Mouse (Mus musculus) gastrocnemius, postnatal 10 days (tissue): ENCODE measurements around the gene L2hgdh. TPM values are rescaled to one million over a fixed set of nuclear protein-coding genes. Genes with fewer than 3 reads are reported as not detected.

Experiments used
- DNase-seq: peaks from one replicate; pipeline ENCODE4 v3.0.0; 2021; ENCODE audit warnings: mixed read lengths
- total RNA-seq, 2 experiments: library from RNA; stranded (reverse); gene quantifications; 2 replicates each; pipeline ENCODE4 v1.2.3; 2021

L2hgdh gene
- total RNA-seq, 2 experiments from 2014 or later: 31.1 to 32.6 TPM

DNA sequence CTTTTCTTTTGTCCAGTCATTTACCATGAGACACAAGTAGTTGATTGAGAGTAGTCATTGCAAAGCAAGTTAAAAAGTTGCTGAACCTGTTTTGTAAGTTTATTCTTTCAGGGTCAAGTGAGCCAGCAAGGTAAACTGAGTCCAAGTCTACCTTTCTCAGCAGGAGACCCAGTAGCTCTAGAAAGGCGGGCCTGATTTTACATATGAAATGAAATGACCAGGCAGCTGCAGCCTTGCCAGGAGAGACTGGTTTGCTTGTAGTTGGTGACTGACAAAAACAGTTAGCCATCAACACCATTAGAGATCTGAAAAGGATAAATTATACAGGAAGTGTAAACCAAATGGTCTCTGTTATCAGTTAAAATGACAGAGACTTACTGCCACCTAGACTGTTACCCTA, 5.6 kb upstream of the L2hgdh start:
- no peak for DNase-seq

DNA sequence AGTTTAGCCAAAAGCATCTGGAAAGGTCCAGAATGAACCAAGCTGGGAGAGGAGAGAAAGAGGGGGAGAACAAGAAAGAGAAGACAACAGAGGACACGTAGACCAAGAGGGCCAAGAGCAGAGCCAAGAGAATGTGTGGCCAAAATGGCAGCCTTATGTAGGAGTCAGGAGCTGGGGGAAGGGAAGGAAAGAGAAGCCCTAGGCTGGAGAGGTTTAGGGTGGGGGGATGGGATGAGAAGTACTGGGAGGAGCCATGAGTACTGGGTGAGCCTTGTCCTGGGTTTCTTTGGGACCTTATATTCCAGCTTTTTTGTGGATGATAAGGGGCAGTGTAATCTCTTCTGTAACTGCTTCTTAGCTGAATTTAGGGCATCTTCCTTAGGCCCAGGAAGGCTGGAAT, 4.6 kb upstream of the L2hgdh start:
- DNase-seq: no peak

DNA sequence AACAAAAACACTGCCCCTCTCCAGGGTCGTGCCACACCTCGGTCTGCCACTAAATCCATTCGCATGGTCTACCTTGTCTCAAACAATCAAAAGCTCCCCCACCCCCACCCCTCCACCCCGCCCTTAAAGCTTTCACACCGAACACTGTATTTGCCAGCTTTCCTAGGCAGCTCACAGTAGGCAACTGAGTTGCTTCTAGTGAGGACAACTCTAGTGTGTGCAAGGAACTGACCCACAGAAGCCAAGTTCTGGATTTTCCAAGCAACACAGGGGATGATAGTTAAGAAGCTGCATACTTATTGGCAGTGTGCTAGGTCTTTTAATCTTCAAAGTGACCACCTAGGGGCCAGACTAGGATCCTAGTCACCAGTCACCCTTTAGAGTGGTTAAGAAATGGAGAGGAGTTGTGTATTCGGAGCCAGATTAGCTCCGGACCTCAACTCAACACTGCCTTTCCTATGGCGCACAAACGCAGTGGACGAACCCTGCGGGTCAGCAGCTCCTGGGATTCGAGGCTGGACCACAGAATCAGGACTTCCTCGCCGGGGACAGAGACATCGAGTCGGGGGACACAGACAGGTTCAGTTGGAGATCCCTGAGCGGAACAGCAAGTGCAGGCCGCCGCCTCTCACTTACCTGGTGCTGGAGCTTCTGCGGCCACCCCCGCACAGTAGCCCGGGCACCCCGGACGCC, 509 bp downstream of the L2hgdh start:
- DNase-seq: no peak

DNA sequence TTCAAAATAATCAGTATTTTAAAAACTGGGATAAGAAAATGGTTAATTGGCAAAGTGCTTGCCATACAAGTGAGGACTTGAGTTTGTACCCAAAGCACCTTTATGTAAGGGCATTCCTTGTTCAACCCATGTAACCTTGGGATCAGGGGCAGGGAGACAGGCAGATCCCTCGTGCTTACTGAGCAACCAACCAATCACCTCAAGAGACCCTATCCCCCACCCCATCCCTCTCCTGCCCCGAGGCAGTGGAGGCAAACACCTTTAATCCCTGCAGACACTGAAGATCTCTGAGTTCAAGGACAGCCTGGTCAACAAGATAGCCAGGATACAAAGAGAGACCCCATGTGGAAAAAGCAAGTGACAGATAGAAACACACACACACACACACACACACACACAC, 1.3 kb downstream of the L2hgdh start:
- no peak for DNase-seq

DNA sequence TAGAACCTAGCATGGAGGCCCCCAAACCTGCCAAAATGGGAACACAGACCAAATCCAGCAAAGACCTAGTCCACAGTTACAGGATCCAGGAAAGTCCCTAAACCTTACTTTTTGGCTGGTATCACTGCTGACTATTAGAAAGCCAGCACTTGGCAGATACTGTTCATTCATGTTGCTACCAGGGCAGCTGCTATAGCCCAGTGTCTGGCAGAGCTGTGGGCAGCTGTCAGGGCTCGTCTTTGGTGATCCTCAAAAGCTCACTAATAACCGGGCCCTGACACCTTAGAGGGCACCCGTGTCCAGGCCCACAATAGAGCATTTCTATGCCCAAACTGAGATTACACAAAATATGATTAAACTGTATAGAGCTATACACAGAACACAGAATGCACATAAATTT, 1.8 kb downstream of the L2hgdh start:
- DNase-seq: peak; percentile 18

DNA sequence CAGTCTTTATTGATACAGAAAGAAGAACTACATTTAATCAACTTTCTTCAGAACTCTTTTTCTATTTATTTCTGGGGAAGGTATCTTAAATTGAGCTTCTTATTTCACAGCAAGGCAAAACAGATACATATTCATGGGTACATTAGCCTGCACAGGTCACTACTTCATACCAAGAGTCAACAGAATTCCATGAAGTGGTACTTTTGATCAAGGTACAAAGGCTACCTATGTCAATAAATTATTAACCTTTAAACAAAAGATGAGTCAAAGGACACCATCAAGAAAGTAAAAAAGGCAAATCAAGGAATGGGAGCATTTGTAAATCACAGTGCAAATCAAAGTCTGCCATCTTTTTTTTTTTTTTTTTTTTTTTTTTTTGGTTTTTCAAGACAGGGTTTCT, 11.0 kb downstream of the L2hgdh start:
- no peak for DNase-seq

DNA sequence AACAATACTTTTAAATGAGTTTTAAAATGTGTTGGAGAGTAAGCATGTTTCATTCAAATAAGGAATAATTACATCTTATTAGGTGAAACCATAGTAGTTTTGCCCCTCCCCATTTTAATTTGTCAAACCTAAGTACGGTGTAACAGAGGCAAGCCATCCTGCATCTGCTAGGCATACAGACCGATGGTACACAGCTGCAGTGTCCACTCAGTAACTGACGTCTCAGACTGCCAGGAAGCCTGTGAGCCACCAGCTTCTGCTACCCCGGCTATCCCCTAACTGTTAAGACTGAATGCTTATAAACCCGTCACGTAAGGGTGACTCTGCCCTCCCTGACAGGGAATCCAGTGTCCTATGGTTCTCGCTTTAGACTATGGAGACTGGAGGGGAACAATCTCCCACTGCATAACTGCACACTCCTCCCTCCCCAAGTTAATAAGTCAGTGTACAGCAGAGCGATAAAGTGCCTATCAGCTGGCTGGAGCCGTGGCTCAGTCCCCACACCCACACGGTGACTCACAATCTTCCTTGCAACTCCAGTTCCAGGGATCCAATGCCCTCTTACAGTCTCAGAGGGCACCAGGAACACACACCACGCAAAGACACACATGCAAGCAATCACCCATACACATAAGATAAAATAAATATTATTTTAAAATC, 19.7 kb downstream of the L2hgdh start:
- no peak for DNase-seq

DNA sequence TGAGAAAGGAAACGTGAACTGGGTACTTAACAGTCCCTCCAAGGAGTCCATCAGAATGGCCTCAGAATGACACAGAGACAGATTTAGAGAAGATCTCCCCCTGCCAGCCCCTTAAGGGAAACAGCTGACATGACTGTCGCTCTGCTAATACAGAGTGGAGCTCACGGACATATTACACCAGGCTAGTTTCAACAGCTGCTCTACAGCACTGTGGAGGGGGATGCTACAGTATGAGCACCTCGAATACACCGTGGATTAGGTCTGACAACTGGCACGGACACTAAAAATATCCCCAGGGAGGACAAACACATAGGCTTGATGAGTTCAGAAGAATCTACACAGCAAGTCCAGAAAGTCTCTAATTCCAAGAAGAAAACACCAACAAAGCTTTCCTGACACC, 26.3 kb downstream of the L2hgdh start:
- DNase-seq: no peak

DNA sequence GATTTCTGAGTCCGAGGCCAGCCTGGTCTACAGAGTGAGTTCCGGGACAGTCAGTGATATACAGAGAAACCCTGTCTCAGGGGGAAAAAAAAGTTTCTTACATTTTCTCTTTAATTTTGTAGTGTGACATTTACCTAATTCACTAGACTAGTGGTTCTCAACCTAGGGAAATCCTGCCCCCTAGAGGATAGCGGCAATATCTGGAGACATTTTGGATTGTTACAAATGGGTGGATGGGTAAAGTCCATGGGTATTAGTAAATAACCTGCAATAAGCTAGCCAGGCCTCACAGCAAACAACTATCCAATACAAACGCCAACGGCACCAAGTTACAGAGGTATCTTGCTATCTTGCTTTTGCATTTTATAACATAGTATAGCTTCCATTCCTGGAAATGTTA, 27.9 kb downstream of the L2hgdh start:
- peak; percentile 19 for DNase-seq

DNA sequence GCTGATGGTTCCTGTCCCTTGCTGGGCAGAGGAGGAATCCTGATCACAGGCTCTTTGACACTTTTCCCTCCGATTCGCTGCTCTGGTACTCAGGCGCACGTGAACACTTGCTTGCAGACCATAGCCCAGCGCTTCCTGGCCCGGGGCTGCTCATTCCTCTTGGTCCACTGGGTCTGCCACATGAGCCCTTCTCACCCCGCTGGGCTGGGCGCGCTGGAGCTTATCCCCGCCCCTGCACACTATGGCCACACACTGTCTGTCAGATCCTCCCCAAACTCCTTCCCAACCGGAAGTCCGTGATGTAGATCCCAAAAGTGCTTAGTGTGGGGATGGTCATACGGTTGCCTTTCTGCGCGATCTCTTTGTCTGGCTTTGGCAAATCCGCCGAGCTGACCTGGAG, 31.2 kb downstream of the L2hgdh start:
- DNase-seq: no peak

DNA sequence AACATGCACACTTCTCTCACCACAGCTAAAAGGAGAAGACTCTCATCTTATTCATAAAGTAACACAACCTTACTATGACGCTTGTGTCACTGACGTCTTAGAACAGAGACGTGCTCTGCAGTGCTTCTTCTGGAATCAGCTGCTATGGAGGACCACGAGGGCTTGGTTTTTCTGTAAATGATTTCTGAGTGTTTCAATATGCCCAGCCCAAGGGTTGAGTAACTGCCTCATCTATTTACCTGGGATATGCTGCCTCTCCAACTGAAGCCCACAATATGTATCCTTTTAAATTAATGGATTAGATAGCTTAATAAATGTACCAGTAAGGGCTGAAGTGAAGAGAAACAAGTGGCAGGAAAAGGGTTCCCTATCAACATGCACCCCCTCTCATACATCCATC, 34.0 kb downstream of the L2hgdh start:
- DNase-seq: no peak

DNA sequence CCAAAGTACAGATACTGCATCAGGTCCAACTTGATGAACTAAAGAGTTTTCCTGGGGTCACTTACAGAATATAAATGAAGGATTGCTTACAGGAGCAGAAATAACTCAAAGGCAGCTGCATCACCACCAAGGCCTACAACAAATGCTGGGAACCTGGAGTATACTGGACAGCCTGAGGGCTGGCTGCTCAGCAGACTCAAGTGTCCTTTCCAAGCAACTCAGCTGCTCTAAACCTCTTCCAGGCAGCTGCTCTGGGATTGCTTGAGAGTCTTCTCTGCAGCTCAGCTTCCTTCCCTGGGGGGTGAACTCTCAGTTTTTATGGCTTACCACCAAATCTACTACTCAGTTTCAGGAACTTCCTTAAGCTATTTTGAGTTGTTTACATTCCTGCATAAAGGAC, 35.6 kb downstream of the L2hgdh start:
- no peak for DNase-seq

DNA sequence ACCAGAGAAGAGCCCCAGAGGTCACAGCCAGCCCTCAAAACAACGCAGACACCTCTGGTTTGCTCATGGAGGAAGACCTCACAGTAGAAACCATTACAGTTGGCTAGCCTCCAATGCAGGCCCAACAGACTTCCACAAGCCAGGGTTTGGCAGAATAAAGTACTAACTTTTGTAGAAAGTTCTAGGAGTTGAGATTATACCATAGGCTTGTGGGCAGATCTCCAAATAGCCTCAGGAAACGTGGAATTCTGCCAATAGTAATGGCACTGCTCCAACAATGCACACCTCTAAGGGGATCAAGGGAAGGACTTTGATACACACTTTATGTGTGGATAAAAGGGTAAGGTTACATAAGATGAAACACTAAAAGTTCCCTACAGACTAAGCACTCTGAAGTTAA, 36.3 kb downstream of the L2hgdh start:
- DNase-seq: no peak

DNA sequence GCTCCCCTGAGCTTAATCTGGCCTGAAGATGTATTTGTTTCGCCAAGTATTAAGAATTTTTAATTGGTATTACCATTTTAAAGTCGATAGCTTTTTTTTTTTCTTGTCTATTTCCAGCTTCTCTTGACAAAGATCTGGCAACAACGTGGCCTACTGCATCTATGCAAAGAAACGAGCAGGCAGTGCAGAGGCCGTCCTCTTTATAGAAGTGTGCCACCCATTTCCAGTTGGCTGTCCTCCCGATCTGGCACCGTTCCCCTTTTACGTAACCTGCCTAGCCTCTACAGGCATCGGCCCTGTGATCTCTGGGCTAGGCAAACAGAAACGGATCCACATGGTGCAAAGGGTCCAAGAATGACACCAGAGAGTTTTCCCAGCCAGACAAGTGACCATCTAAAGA, 41.1 kb downstream of the L2hgdh start:
- peak; percentile 85 for DNase-seq

DNA sequence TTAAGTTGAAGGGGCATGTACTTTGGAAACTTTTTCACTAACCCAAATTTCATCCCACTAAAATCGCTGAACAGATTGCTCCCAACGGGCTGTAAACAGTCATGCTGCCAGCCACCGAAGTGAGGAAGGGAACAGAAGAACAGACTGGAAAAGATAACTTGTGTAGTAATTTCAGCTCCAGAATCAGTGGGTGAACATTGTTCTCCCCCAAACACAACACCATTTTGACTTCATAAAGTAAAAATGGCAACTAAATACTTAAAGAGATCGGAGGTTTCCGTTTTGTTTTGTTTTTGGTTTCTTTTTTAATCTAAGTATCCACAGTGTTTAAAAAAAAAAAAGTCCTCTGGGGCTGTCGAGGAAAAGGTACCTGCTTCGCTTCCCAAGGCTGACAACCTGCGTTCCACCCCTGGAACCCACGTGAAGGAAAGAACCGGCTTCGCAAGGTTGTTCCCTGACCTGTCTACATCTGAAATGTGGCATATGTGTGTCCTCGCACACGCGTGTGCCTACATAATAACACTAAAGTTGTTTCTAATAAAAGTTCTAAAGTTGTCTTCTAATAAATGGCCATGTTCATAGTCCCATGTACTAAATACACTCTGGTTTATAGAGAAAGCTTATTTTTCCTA, 41.8 kb downstream of the L2hgdh start:
- no peak for DNase-seq

DNA sequence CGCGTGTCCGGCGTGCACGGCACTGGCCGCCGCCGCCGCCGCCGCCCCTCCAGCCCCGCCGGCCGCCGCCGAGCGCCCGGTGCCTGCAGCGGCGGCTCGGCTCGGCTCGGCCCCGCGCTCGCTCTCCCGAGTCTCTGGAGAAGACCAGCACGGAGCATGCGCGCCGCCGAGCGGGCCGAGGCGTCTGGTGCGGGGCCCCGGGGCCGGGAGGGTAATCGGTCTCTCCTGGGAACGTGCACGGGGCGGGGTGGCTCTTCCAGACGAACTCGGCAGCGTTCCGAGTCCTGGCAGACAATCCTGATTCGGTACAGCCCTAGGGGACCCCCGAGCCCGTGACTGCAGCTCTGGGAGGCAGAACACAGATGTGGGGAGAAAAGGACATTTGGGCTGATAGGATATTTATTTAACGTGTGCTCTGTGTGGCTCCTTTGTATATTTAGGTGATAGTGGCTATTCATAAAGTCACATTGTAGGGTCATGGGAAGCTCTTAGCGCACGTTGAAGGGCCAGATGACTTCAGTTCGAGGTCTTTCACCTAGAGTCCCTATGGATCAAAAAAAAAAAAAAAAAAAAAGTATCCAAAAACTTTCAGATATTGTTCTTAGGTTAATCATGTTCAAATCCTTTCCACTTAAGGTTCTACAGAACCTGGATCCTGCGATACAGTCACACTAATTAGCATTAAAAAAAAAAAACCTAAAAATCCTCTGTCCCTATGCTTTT, 42.4 kb downstream of the L2hgdh start:
- DNase-seq: peak; percentile 90

DNA sequence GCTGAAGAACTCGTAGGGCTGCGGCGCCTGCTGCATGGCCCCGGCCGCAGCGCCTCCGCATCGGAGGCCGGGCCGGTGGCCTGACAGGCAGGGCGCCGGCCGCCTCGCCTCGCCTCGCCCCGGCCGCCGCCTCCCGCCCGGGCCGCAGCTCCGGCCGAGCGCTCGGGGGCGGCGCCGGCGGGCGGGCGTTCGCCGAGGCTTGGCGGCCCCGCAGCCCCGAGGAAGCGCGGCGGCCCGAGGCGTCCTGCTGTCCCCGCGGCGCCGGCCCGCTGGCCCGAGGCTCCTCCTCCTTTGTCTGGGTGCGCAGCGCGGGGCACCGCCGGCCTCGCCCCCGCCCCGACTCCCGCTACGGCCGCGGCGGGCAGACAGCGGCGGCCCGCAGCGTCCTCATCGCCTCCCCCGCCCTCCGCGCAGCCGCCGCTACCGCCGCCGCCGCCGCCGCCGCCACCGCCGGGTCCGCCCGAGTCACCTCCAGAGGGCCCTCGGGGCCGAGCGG, 43.1 kb downstream of the L2hgdh start, which contains the start of gene Sos2:
Gene Sos2 (minus strand): TSS at position 287 of the 496 bp plus-strand sequence.
- DNase-seq: peak; percentile 68

DNA sequence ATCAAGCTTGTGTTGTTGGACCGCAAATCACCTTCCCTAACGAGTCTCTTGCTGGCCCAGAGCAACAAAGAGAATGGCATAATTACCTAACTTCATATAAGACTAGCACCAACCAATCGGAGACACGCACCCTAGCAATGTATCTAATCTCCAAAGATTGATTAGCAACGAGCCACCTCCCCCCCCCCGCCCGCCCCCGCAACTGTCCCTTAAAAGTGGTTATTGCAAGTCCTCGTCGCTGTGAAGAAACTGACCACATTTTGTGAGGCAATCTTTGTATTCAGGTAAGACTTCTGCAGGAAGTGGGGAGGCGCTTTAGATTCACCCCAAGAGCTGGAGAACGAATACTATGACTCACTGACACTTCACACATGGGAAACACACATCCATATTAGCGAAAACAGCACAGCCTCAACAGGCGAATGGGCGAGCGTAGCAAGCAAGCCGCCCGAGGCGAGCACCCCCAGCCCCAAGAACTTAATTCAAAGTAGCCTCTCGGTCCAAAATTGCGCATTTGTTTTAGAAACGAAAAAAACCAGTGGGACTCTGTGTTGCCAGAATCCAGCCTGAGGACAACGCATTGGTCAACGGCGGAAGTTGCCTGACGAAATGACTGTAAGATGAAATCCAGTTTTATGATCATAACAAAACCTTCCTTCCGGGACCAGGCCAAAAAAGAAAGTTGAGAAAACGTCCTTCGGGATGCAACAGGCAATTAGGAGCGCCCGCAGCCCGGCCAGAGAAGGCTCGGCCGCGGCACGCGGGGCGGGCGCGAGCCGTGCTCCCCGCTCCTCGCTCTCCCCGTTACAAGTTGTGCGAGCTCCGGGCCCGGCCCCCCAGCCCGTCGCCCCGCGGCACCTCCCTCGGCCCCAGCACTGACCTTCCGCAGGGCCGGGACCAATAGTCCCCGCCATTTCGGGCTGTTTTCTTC, 43.8 kb downstream of the L2hgdh start:
- DNase-seq: peak; percentile 54

DNA sequence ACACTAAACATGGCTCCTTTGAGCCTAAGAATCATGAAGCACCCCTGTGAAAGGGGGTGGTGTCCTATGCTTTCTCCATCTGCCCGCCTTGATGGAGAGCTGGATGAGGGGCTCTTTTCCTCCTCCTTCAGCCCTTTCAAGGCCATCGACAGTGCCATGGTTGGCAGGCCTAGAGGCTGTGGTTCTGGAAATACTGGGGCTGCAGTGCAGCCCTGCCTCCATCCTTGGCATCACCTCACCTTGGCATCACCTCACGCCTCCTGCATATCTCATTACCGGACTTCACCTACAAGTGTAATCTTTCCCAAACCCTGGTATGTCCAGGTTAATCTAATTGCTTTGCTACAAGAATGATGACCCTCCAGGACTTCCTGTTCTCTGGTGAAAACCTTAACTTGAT, 48.5 kb downstream of the L2hgdh start:
- DNase-seq: no peak

DNA sequence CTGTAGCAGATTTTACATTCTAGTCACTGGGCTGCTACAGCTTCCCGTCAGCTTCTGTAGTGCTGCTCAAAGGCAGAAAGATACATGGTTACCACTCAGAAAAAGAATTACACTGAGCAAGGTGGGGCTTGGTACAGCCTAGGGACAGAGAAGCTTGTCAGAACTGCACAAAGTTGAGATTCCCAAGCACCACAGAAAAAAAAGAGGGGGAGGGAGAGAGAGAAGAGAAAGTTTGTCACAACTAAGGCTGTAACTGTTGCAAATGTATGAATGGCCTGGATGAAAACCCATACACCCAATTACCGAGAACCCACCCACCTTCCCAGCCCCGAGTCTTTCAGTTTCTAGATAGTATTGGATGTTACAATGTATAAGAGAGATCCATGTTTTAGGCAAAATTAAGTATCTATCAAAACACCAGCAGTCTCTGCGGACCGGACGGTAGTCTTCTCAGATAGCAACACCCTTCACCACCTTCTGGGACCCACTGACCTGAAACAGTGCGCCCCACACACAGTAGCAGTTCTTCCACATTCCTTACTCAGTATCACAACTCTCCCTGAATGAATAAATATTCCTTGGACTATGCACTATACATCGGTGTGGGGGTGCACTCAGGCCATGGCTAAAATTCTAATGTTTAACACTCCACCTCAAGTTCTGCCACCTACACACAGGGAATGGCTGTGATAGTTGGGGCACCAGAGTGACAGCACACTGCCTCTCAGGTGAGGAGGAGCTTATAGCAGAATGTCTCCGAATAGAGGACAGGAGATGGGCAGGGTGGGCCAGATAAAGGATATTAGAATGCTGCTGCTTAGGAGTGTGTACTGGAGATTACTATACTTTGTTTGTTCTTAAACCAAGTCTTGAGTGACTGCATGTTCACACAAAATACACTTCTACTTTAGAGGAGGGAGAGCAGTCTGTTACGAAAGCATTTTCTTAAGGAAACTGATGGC, 49.8 kb downstream of the L2hgdh start:
- DNase-seq: no peak
